Comparison of ENCODE assay signal across 15 mouse cellular contexts in the genomic region with DNA sequence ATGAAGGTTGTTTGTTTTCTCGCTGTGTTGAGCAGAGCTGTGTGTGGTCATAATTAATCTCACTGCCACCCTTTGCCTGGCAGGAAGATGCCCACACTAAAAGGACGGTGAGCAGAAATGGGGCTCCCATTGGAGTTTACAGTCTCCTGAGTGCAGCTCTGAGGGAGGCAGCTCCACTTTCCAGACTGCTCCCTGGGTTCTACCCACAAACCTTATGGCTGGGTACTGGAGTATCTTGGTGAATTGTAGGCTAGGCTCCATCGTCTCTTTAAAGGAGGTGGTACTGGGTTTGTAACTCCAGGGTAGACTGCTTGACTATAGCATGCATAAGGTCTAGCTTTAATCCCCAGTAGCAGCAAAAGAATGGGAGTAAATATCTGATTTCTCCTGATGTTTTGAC.
"Had no signal": no experiment of that assay in that cellular context is flagged by ENCODE, and none has a peak within 500 bp of the region (broad histone marks: within the 10 kb centered on the region; RNA-seq: fewer than 3 reads in every experiment).

No protein-coding gene starts in this region.

- H3K4me3 ChIP-seq: limb, embryonic 10.5 days; limb, embryonic 13.5 days; liver, embryonic 12.5 days; liver, embryonic 15.5 days had no signal

- H3K27ac ChIP-seq: limb, embryonic 10.5 days; limb, embryonic 13.5 days; liver, embryonic 12.5 days; liver, embryonic 15.5 days had no signal

- H3K4me1 ChIP-seq: liver, embryonic 12.5 days had no signal

- DNase-seq: kidney, adult 18-20 months; kidney, adult 9 months; kidney, postnatal 14 days; kidney, postnatal 4 days; liver; lung, adult 2 months; lung, postnatal 14 days; lung, postnatal 4 days; midbrain, embryonic 14.5 days; thymus, adult 2 months; thymus, postnatal 25 days had no signal
